Mouse (Mus musculus) lung, adult 2 months (tissue): ENCODE data around the gene Cbarp.

Experiments
- CTCF ChIP-seq: fragments of 200-500 bp; IDR thresholded peaks from 2 replicates; pipeline ENCODE4 v1.5.1; 2011; ENCODE audit warnings: mild to moderate bottlenecking, low read length, control low read depth; ENCODE audit not compliant: insufficient read depth
- POLR2A ChIP-seq: fragments of 200-500 bp; IDR thresholded peaks from 2 replicates; pipeline ENCODE4 v1.6.1; 2011; ENCODE audit warnings: low read depth, mild to moderate bottlenecking, control low read depth, low read length, borderline replicate concordance; ENCODE audit errors: extremely low read depth

DNA sequence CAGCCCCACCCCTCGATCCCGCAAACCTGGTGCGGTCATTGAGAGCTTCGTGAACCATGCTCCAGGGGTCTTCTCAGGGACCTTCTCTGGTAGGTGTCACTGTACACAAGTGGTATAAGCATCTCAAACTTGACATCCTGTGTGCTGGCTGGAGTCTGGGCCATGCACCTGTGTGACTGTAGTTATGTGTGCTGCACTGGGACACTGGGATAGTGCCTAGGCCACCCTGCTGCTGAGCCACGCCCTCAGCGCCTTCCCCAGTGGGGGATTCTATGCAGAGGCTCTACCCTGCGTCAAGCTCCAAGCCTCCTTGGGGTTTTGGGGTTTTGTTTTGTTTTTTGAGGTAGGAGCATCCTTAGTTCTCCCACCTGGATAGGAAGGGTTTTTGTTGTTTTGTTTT lies 13.7 kb upstream of the Cbarp start:
- TF ChIP-seq CTCF (no peak), POLR2A (no peak)
